Mouse (Mus musculus): ENCODE results near the gene Krtap28-10.

GRCm38 (mm10) chr1:83036892-83037667 is 5.2 kb downstream of the Krtap28-10 start:
- no peak for TF ChIP-seq CTCF (IDR thresholded peaks at IDR 0.05; ENCODE audit: extremely low read depth, insufficient read length, insufficient replicate concordance, low read depth, low read length)
- TF ChIP-seq POLR2A (IDR thresholded peaks at IDR 0.05; ENCODE audit: low read depth, low read length) = no peak
